Mouse (Mus musculus) embryonic fibroblast, embryonic 13.5 days (primary cell): ENCODE measurements around the gene Sec22b. TPM values are rescaled to one million over a fixed set of nuclear protein-coding genes. Genes with fewer than 3 reads are reported as not detected.
A peak's percentile ranks its signal among the peaks of the same experiment; 100 is the strongest.

Source experiments
- H3K27ac ChIP-seq: 2 replicates; pipeline ENCODE4 v1.5.1; 2012; ENCODE audit warnings: low read length, control low read depth, inconsistent platforms; ENCODE audit not compliant: insufficient read depth
- H3K4me1 ChIP-seq: 2 replicates; pipeline ENCODE4 v1.6.1; 2011; ENCODE audit warnings: low read length; ENCODE audit not compliant: control insufficient read depth, insufficient read depth
- H3K4me3 ChIP-seq: 2 replicates; pipeline ENCODE4 v1.5.1; 2011; ENCODE audit warnings: mild to moderate bottlenecking, control low read depth, low read length; ENCODE audit not compliant: insufficient read depth
- CTCF ChIP-seq: IDR thresholded peaks from 2 replicates; pipeline ENCODE4 v1.5.1; 2011; ENCODE audit warnings: mild to moderate bottlenecking, control low read depth, low read length, moderate library complexity, borderline replicate concordance; ENCODE audit not compliant: insufficient read depth
- POLR2A ChIP-seq: IDR thresholded peaks from 2 replicates; pipeline ENCODE4 v1.6.1; 2011; ENCODE audit warnings: low read depth, mild to moderate bottlenecking, control low read depth, low read length, moderate library complexity
- polyA plus RNA-seq: library from polyadenylated mRNA; stranded (reverse); fragments of >200 nt; gene quantifications from 2 replicates; pipeline ENCODE4 v1.2.4, GENCODE M21; 2011; ENCODE audit warnings: low read depth; ENCODE audit not compliant: missing spikeins, insufficient read length

Gene Sec22b
- polyA plus RNA-seq, 1 experiment: 140 TPM

GRCm38 (mm10) chr3:97868733-97869132 lies 32.3 kb upstream of the Sec22b start:
- Histone ChIP-seq H3K27ac (no peak overlapping the region), H3K4me3 (no peak overlapping the region), H3K4me1 (no peaks in the 10 kb centered on the region)
- no peak for TF ChIP-seq POLR2A
- TF ChIP-seq CTCF: no peak

- TF ChIP-seq CTCF (no peak), POLR2A (no peak)
- no peaks in the 10 kb centered on the region for H3K4me1 ChIP-seq
- no peak overlapping the region for H3K4me3 ChIP-seq
- no peak overlapping the region for H3K27ac ChIP-seq
Measured at GRCm38 (mm10) chr3:97869730-97870129, 31.3 kb upstream of the Sec22b start.

- 0 out of 2 replicates have a peak, but pooled peaks cover 4% of the 10 kb centered on the region for H3K4me1 ChIP-seq
- TF ChIP-seq POLR2A (no peak), CTCF (no peak)
- no peak overlapping the region for H3K27ac ChIP-seq
- H3K4me3 ChIP-seq: no peak overlapping the region
Measured at GRCm38 (mm10) chr3:97874777-97875176, 26.2 kb upstream of the Sec22b start.

- H3K4me3 ChIP-seq: no peak overlapping the region
- H3K27ac ChIP-seq: no peak overlapping the region
- H3K4me1 ChIP-seq: 0 out of 2 replicates have a peak, but pooled peaks cover 4% of the 10 kb centered on the region
- no peak for TF ChIP-seq CTCF
- TF ChIP-seq POLR2A: no peak
Measured at GRCm38 (mm10) chr3:97876259-97876658, 24.7 kb upstream of the Sec22b start.

GRCm38 (mm10) chr3:97879222-97879621 lies 21.8 kb upstream of the Sec22b start:
- TF ChIP-seq POLR2A: no peak
- no peak for TF ChIP-seq CTCF
- Histone ChIP-seq H3K27ac (no peak overlapping the region), H3K4me1 (0 out of 2 replicates have a peak, but pooled peaks cover 4% of the 10 kb centered on the region), H3K4me3 (no peak overlapping the region)

- TF ChIP-seq CTCF: no peak
- TF ChIP-seq POLR2A: no peak
- Histone ChIP-seq H3K27ac (no peak overlapping the region), H3K4me3 (no peak overlapping the region), H3K4me1 (0 out of 2 replicates have a peak, but pooled peaks cover 1% of the 10 kb centered on the region)
Measured at GRCm38 (mm10) chr3:97881576-97881975, 19.4 kb upstream of the Sec22b start.

- H3K4me3 ChIP-seq: no peak overlapping the region
- H3K27ac ChIP-seq: no peak overlapping the region
- no peaks in the 10 kb centered on the region; the same call in 1 of the 2 replicates for H3K4me1 ChIP-seq
- TF ChIP-seq POLR2A: no peak
- TF ChIP-seq CTCF: no peak
Measured at GRCm38 (mm10) chr3:97887785-97888167, 13.2 kb upstream of the Sec22b start.

GRCm38 (mm10) chr3:97888168-97888901 lies 12.7 kb upstream of the Sec22b start, which contains the start of gene Pde4dip:
TSS of gene Pde4dip (minus strand) at chr3:97888707.
- H3K27ac ChIP-seq: no peak within 1 kb of the TSS
- H3K4me3 ChIP-seq: peak within 1 kb of the TSS; percentile 33
- H3K4me1 ChIP-seq: no peaks in the 10 kb centered on the region; the same call in 1 of the 2 replicates
- TF ChIP-seq POLR2A (no peak), CTCF (no peak)

- H3K27ac ChIP-seq: no peak overlapping the region
Measured at GRCm38 (mm10) chr3:97890205-97890604, 10.8 kb upstream of the Sec22b start.

GRCm38 (mm10) chr3:97894695-97895094 lies 6.3 kb upstream of the Sec22b start:
- TF ChIP-seq POLR2A (no peak), CTCF (peak; percentile 70; the same call in 1 of the 2 replicates)
- Histone ChIP-seq H3K4me1 (peaks cover 4% of the 10 kb centered on the region), H3K27ac (no peak overlapping the region), H3K4me3 (no peak overlapping the region)

More at GRCm38 (mm10) chr3:97890205-97890604, 10.8 kb upstream of the Sec22b start:
- Histone ChIP-seq H3K4me3 (no peak overlapping the region), H3K4me1 (no peaks in the 10 kb centered on the region; the same call in 1 of the 2 replicates)
- TF ChIP-seq POLR2A (no peak), CTCF (no peak)
